Mouse (Mus musculus) kidney, adult 18-20 months (tissue): Measurements from ENCODE around the gene Arpin.
A peak's percentile ranks its signal among the peaks of the same experiment; 100 is the strongest.

Experiments used
- DNase-seq: peaks from one replicate; pipeline ENCODE4 v3.0.0; 2021

The Arpin gene

GRCm38 (mm10) chr7:79934862-79935510 is at the start of gene Arpin:
Arpin (minus strand) TSS chr7:79935359.
- DNase-seq = peak; percentile 81

- no peak for DNase-seq
These were observed 40.2 kb upstream of the Arpin start for GRCm38 (mm10) chr7:79975316-79975715.

- no peak for DNase-seq
These were observed 37.0 kb upstream of the Arpin start for GRCm38 (mm10) chr7:79972195-79972594.

GRCm38 (mm10) chr7:79970336-79970735 is 35.2 kb upstream of the Arpin start:
- DNase-seq = no peak

GRCm38 (mm10) chr7:79968326-79968725 is 33.2 kb upstream of the Arpin start:
- DNase-seq = no peak

- no peak for DNase-seq
These were observed 26.4 kb upstream of the Arpin start for GRCm38 (mm10) chr7:79961600-79961999.

- no peak for DNase-seq
These were observed 21.0 kb upstream of the Arpin start for GRCm38 (mm10) chr7:79956131-79956530.

- no peak for DNase-seq
These were observed 19.7 kb upstream of the Arpin start for GRCm38 (mm10) chr7:79954890-79955289.

- DNase-seq = no peak
These were observed 15.9 kb upstream of the Arpin start for GRCm38 (mm10) chr7:79951038-79951437.

GRCm38 (mm10) chr7:79950236-79950635 is 15.1 kb upstream of the Arpin start:
- DNase-seq = no peak

- peak; percentile 76 for DNase-seq
These were observed 499 bp upstream of the Arpin start for GRCm38 (mm10) chr7:79935511-79936205.

- peak; percentile 22 for DNase-seq
These were observed 698 bp downstream of the Arpin start for GRCm38 (mm10) chr7:79934461-79934860.

- DNase-seq = no peak
These were observed 6.6 kb downstream of the Arpin start for GRCm38 (mm10) chr7:79928516-79929052.

- DNase-seq = peak; percentile 92
These were observed 14.7 kb downstream of the Arpin start, which contains the start of gene Ap3s2 for GRCm38 (mm10) chr7:79920344-79920983. Ap3s2 (minus strand) TSS chr7:79920649.

- DNase-seq = peak; percentile 28
These were observed 20.6 kb downstream of the Arpin start for GRCm38 (mm10) chr7:79914556-79914955.

GRCm38 (mm10) chr7:79907356-79907755 is 27.8 kb downstream of the Arpin start:
- DNase-seq = no peak

- DNase-seq = no peak
These were observed 28.2 kb downstream of the Arpin start for GRCm38 (mm10) chr7:79906914-79907313.

GRCm38 (mm10) chr7:79905193-79905592 is 30.0 kb downstream of the Arpin start:
- DNase-seq = no peak

- DNase-seq = no peak
These were observed 31.9 kb downstream of the Arpin start for GRCm38 (mm10) chr7:79903160-79903792.

- DNase-seq = no peak
These were observed 34.4 kb downstream of the Arpin start for GRCm38 (mm10) chr7:79900753-79901152.

- no peak for DNase-seq
These were observed 39.9 kb downstream of the Arpin start for GRCm38 (mm10) chr7:79895225-79895624.

- no peak for DNase-seq
These were observed 40.4 kb downstream of the Arpin start for GRCm38 (mm10) chr7:79894790-79895189.
